Mouse (Mus musculus) gastrocnemius, adult 18-20 months (tissue): ENCODE measurements around the gene 4930519P11Rik. TPM values are rescaled to one million over a fixed set of nuclear protein-coding genes. Genes with fewer than 3 reads are reported as not detected.
A peak's percentile ranks its signal among the peaks of the same experiment; 100 is the strongest.

Experiments used
- DNase-seq: peaks from one replicate; pipeline ENCODE4 v3.0.0; 2021; ENCODE audit warnings: low spot score
- total RNA-seq, 2 experiments: library from RNA; stranded (reverse); gene quantifications; 2 replicates each; pipeline ENCODE4 v1.2.3; 2021

4930519P11Rik gene
- total RNA-seq, 2 experiments from 2014 or later, result not detected

- no peak for DNase-seq
Observed at GRCm38 (mm10) chr2:154632203-154632780, 19.1 kb upstream of the 4930519P11Rik start.

- DNase-seq, result no peak
Observed at GRCm38 (mm10) chr2:154630531-154630930, 17.3 kb upstream of the 4930519P11Rik start.

- no peak for DNase-seq
Observed at GRCm38 (mm10) chr2:154624137-154624536, 10.9 kb upstream of the 4930519P11Rik start.

- no peak for DNase-seq
Observed at GRCm38 (mm10) chr2:154621684-154622083, 8.4 kb upstream of the 4930519P11Rik start.

GRCm38 (mm10) chr2:154617061-154617460 lies 3.8 kb upstream of the 4930519P11Rik start:
- DNase-seq, result no peak

GRCm38 (mm10) chr2:154615674-154616073 lies 2.4 kb upstream of the 4930519P11Rik start:
- DNase-seq, result no peak

- DNase-seq, result no peak
Observed at GRCm38 (mm10) chr2:154614841-154615576, 1.8 kb upstream of the 4930519P11Rik start.

GRCm38 (mm10) chr2:154609050-154609767 lies 4.0 kb downstream of the 4930519P11Rik start:
- DNase-seq, result no peak

GRCm38 (mm10) chr2:154606965-154607364 lies 6.3 kb downstream of the 4930519P11Rik start:
- no peak for DNase-seq

- no peak for DNase-seq
Observed at GRCm38 (mm10) chr2:154604156-154604555, 9.1 kb downstream of the 4930519P11Rik start.

GRCm38 (mm10) chr2:154603638-154604153 lies 9.5 kb downstream of the 4930519P11Rik start, which contains the start of gene Pxmp4:
Pxmp4 (minus strand) TSS chr2:154603708.
- peak; percentile 99 for DNase-seq

- DNase-seq, result no peak
Observed at GRCm38 (mm10) chr2:154603007-154603637, 10.1 kb downstream of the 4930519P11Rik start.

- DNase-seq, result no peak
Observed at GRCm38 (mm10) chr2:154601324-154601723, 11.9 kb downstream of the 4930519P11Rik start.

GRCm38 (mm10) chr2:154600586-154600985 lies 12.7 kb downstream of the 4930519P11Rik start:
- DNase-seq, result no peak

- DNase-seq, result no peak
Observed at GRCm38 (mm10) chr2:154597399-154597798, 15.8 kb downstream of the 4930519P11Rik start.

GRCm38 (mm10) chr2:154595775-154596174 lies 17.5 kb downstream of the 4930519P11Rik start:
- no peak for DNase-seq

GRCm38 (mm10) chr2:154593025-154593424 lies 20.2 kb downstream of the 4930519P11Rik start:
- peak; percentile 48 for DNase-seq

GRCm38 (mm10) chr2:154591239-154591638 lies 22.0 kb downstream of the 4930519P11Rik start:
- DNase-seq, result no peak

- no peak for DNase-seq
Observed at GRCm38 (mm10) chr2:154589051-154589450, 24.2 kb downstream of the 4930519P11Rik start.

GRCm38 (mm10) chr2:154586405-154586804 lies 26.8 kb downstream of the 4930519P11Rik start:
- DNase-seq, result no peak

GRCm38 (mm10) chr2:154584931-154585601 lies 28.2 kb downstream of the 4930519P11Rik start:
- DNase-seq, result no peak
